Mouse (Mus musculus): ENCODE data around the gene Trim50. TPM values are rescaled to one million over a fixed set of nuclear protein-coding genes. Genes with fewer than 3 reads are reported as not detected.

Gene Trim50
- total RNA-seq, 1 experiment = not detected

- in situ Hi-C loops (cut with MboI; ENCODE audit: low sequenced_read_pairs in 2 of 2, unreplicated experiment in 2 of 2) = no loop called here
- no peak for TF ChIP-seq ZNF384 (IDR thresholded peaks at IDR 0.05; ENCODE audit: low read depth, low read length)
- TF ChIP-seq ZC3H11A (IDR thresholded peaks at IDR 0.05; ENCODE audit: borderline replicate concordance, low read depth, low read length) = no peak
- no peak for TF ChIP-seq CHD2 (IDR thresholded peaks at IDR 0.05; ENCODE audit: low read depth, low read length)
- TF ChIP-seq MAFK (IDR thresholded peaks at IDR 0.05; ENCODE audit: insufficient read depth, low read depth, low read length) = no peak
- no peak for TF ChIP-seq HCFC1 (IDR thresholded peaks at IDR 0.05; ENCODE audit: borderline replicate concordance, insufficient read depth, low read length)
- no peak for DNase-seq (ENCODE audit: low read depth, low spot score)
- peaks cover 77% of the 10 kb centered on the region for H3K36me3 ChIP-seq (ENCODE audit: control insufficient read depth, insufficient read depth, low read length, poor library complexity, severe bottlenecking)
- no peak overlapping the region for H3K4me3 ChIP-seq (ENCODE audit: insufficient read depth in 1 of 2, low read depth in 1 of 2, low read length in 2 of 2, poor library complexity in 1 of 2, severe bottlenecking in 1 of 2)
- H3K4me1 ChIP-seq (ENCODE audit: control insufficient read depth in 2 of 2, insufficient read depth in 2 of 2, low read length in 2 of 2, poor library complexity in 1 of 2) = no peaks in the 10 kb centered on the region
- H3K27ac ChIP-seq (ENCODE audit: insufficient read depth, low read depth, low read length, poor library complexity, severe bottlenecking) = no peak overlapping the region; the same call in 1 of the 2 replicates
- H3K9ac ChIP-seq (ENCODE audit: insufficient read depth, low read depth, low read length, poor library complexity, severe bottlenecking) = no peak overlapping the region
- H3K9me3 ChIP-seq (ENCODE audit: control insufficient read depth, insufficient read depth, low read depth, low read length) = no peaks in the 10 kb centered on the region
Measured at GRCm38 (mm10) chr5:135383771-135384170, 30.7 kb downstream of the Trim50 start.

- Histone ChIP-seq H3K27ac (ENCODE audit: insufficient read depth, low read depth, low read length, poor library complexity, severe bottlenecking) (0 out of 2 replicates have a peak within 1 kb of the TSS, but pooled peaks have one; percentile 17), H3K4me1 (ENCODE audit: control insufficient read depth in 2 of 2, insufficient read depth in 2 of 2, low read length in 2 of 2, poor library complexity in 1 of 2) (peaks cover 0 to 2% of the 10 kb centered on the region in 2 experiments; a peak in 1 of 4 replicates), H3K36me3 (ENCODE audit: control insufficient read depth, insufficient read depth, low read length, poor library complexity, severe bottlenecking) (peaks cover 22% of the 10 kb centered on the region), H3K9me3 (ENCODE audit: control insufficient read depth, insufficient read depth, low read depth, low read length) (no peaks in the 10 kb centered on the region), H3K4me3 (ENCODE audit: insufficient read depth in 1 of 2, low read depth in 1 of 2, low read length in 2 of 2, poor library complexity in 1 of 2, severe bottlenecking in 1 of 2) (peak within 1 kb of the TSS; percentile 87 to 90), H3K9ac (ENCODE audit: insufficient read depth, low read depth, low read length, poor library complexity, severe bottlenecking) (peak within 1 kb of the TSS; percentile 96)
- in situ Hi-C loops (cut with MboI; ENCODE audit: low sequenced_read_pairs in 2 of 2, unreplicated experiment in 2 of 2) = no loop called here
- peak; percentile 63 for DNase-seq (ENCODE audit: low read depth, low spot score)
- TF ChIP-seq MAFK (IDR thresholded peaks at IDR 0.05; ENCODE audit: insufficient read depth, low read depth, low read length) = no peak
- TF ChIP-seq CHD2 (IDR thresholded peaks at IDR 0.05; ENCODE audit: low read depth, low read length) = no peak
- TF ChIP-seq HCFC1 (IDR thresholded peaks at IDR 0.05; ENCODE audit: borderline replicate concordance, insufficient read depth, low read length) = peak; percentile 66; the same call in 1 of the 2 replicates
- no peak for TF ChIP-seq ZC3H11A (IDR thresholded peaks at IDR 0.05; ENCODE audit: borderline replicate concordance, low read depth, low read length)
- peak; percentile 73; the same call in 1 of the 2 replicates for TF ChIP-seq ZNF384 (IDR thresholded peaks at IDR 0.05; ENCODE audit: low read depth, low read length)
Measured at GRCm38 (mm10) chr5:135394004-135394823, 41.1 kb downstream of the Trim50 start, which contains the start of gene Pom121. Pom121 (minus strand) TSS chr5:135394546.

DNA sequence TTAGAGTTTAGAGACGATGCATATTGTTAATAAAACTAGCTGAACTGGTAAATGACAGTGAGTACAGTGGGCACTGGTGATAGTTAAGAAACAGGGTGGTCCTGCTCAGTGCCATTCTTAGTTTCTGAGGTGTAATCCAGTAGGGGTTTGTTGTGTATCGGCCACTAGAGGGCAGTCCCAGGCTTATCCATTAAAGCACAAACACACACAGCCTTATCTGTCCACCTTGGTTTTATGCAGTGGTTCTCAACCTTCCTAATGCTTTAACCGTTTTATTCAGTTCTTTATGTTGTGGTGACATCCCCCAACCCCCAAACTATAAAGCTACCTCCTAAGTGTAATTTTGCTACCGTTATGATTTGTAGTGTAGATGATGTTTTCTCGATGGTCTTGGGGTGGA lies 42.7 kb downstream of the Trim50 start:
- TF ChIP-seq ZC3H11A (IDR thresholded peaks at IDR 0.05; ENCODE audit: borderline replicate concordance, low read depth, low read length) = no peak
- no peak for TF ChIP-seq MAFK (IDR thresholded peaks at IDR 0.05; ENCODE audit: insufficient read depth, low read depth, low read length)
- TF ChIP-seq ZNF384 (IDR thresholded peaks at IDR 0.05; ENCODE audit: low read depth, low read length) = no peak
- TF ChIP-seq HCFC1 (IDR thresholded peaks at IDR 0.05; ENCODE audit: borderline replicate concordance, insufficient read depth, low read length) = no peak
- TF ChIP-seq CHD2 (IDR thresholded peaks at IDR 0.05; ENCODE audit: low read depth, low read length) = no peak
- no peak overlapping the region for H3K9ac ChIP-seq (ENCODE audit: insufficient read depth, low read depth, low read length, poor library complexity, severe bottlenecking)
- no peak overlapping the region for H3K4me3 ChIP-seq (ENCODE audit: insufficient read depth in 1 of 2, low read depth in 1 of 2, low read length in 2 of 2, poor library complexity in 1 of 2, severe bottlenecking in 1 of 2)
- in situ Hi-C loops (cut with MboI; ENCODE audit: low sequenced_read_pairs in 2 of 2, unreplicated experiment in 2 of 2) = no loop called here
- peak; percentile 52 for DNase-seq (ENCODE audit: low read depth, low spot score)
- H3K36me3 ChIP-seq (ENCODE audit: control insufficient read depth, insufficient read depth, low read length, poor library complexity, severe bottlenecking) = peaks cover 13% of the 10 kb centered on the region
- H3K27ac ChIP-seq (ENCODE audit: insufficient read depth, low read depth, low read length, poor library complexity, severe bottlenecking) = no peak overlapping the region
- peaks cover 0 to 2% of the 10 kb centered on the region in 2 experiments; a peak in 1 of 4 replicates for H3K4me1 ChIP-seq (ENCODE audit: control insufficient read depth in 2 of 2, insufficient read depth in 2 of 2, low read length in 2 of 2, poor library complexity in 1 of 2)
- no peaks in the 10 kb centered on the region for H3K9me3 ChIP-seq (ENCODE audit: control insufficient read depth, insufficient read depth, low read depth, low read length)

DNA sequence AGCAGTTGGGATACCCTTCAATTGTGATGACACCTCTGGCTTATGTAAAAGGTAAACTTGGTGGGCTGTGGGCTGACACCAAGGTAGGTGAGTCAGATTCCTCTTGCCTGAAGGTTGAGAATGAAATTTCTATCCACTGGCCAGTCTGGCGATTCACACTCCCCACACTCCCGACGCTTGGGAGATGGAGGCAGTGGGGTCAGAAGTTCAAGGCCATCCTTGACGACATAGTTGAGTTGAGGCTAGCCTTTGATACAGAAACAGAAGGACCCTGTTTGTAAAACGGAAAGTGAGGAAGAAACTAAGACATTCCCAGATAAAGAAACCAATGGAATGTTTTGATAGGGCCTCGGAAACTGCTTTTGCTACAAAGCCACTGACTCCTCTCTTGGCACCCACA lies 46.3 kb downstream of the Trim50 start:
- H3K36me3 ChIP-seq (ENCODE audit: control insufficient read depth, insufficient read depth, low read length, poor library complexity, severe bottlenecking) = no peaks in the 10 kb centered on the region
- no peak for DNase-seq (ENCODE audit: low read depth, low spot score)
- peaks cover 0 to 2% of the 10 kb centered on the region in 2 experiments; a peak in 1 of 4 replicates for H3K4me1 ChIP-seq (ENCODE audit: control insufficient read depth in 2 of 2, insufficient read depth in 2 of 2, low read length in 2 of 2, poor library complexity in 1 of 2)
- no peak overlapping the region for H3K4me3 ChIP-seq (ENCODE audit: insufficient read depth in 1 of 2, low read depth in 1 of 2, low read length in 2 of 2, poor library complexity in 1 of 2, severe bottlenecking in 1 of 2)
- H3K9me3 ChIP-seq (ENCODE audit: control insufficient read depth, insufficient read depth, low read depth, low read length) = no peaks in the 10 kb centered on the region
- no peak overlapping the region for H3K9ac ChIP-seq (ENCODE audit: insufficient read depth, low read depth, low read length, poor library complexity, severe bottlenecking)
- TF ChIP-seq ZNF384 (IDR thresholded peaks at IDR 0.05; ENCODE audit: low read depth, low read length) (no peak), CHD2 (IDR thresholded peaks at IDR 0.05; ENCODE audit: low read depth, low read length) (no peak), ZC3H11A (IDR thresholded peaks at IDR 0.05; ENCODE audit: borderline replicate concordance, low read depth, low read length) (no peak), MAFK (IDR thresholded peaks at IDR 0.05; ENCODE audit: insufficient read depth, low read depth, low read length) (no peak), HCFC1 (IDR thresholded peaks at IDR 0.05; ENCODE audit: borderline replicate concordance, insufficient read depth, low read length) (no peak)
- H3K27ac ChIP-seq (ENCODE audit: insufficient read depth, low read depth, low read length, poor library complexity, severe bottlenecking) = no peak overlapping the region
- in situ Hi-C loops (cut with MboI; ENCODE audit: low sequenced_read_pairs in 2 of 2, unreplicated experiment in 2 of 2) = no loop called here

Data from ES-E14 (cell line).